In the genomic region with DNA sequence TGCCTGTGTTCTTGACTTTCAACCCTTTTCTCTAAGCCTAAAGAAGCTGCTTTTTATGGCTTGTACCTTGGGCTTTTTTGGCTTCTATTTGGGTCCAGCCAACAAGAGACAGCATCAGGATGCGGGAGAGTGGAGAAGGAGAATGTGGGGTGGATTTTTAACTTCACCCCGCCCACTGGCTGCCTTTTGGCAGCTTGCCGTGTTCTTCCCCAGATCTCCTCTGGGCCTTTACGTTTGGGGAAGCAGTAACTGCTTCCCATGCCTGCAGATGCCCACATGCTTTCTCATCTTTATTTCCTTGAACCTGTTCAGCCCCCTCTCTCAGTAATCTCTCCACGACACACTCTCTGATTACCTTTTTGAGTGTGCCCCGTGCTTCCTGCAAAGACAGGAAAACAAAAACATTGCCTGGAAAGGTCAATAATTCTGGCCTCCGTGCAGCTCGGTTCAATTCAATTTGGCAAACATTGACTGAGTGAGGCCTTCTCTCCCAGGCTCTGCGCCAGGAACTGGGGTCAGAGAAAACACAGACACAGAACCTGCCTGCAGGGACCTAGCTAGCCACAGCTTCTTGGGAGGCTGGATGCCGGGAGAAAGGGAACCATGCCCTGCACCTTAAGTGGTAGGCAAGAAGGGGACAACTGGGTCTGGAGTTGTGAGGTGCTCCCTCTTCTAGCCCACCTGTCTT, we compare ENCODE assay signal across 9 mouse cellular contexts. TPM values are rescaled to one million over a fixed set of nuclear protein-coding genes. Genes with fewer than 3 reads are reported as not detected.
A peak's percentile ranks its signal among the peaks of the same experiment; 100 is the strongest.
DNase-seq lines count a peak whose midpoint lies in the region; ATAC-seq and TF ChIP-seq lines count a peak whose summit lies in the region.
"Had no signal": no experiment of that assay in that cellular context is flagged by ENCODE, and none has a peak within 500 bp of the region (broad histone marks: within the 10 kb centered on the region; RNA-seq: fewer than 3 reads in every experiment).

No protein-coding gene starts in this region.

- no peaks in the 10 kb centered on the region for H3K4me1 ChIP-seq in midbrain, embryonic 14.5 days (ENCODE audit: control insufficient read depth, insufficient read depth, low read length)
- H3K4me1 ChIP-seq in midbrain, embryonic 16.5 days (ENCODE audit: control insufficient read depth, insufficient read depth, low read length), result no peaks in the 10 kb centered on the region
- peaks cover 11% of the 10 kb centered on the region for H3K4me1 ChIP-seq in kidney, embryonic 14.5 days (ENCODE audit: control insufficient read depth, insufficient read depth, low read length)
- H3K4me1 ChIP-seq in lung, postnatal 0 days (ENCODE audit: insufficient read depth, low read depth, low read length), result no peaks in the 10 kb centered on the region
- H3K4me1 ChIP-seq: limb, embryonic 12.5 days had no signal

- H3K9ac ChIP-seq in midbrain, embryonic 14.5 days (replicated peaks; ENCODE audit: low read length), result no peak overlapping the region
- H3K9ac ChIP-seq in midbrain, embryonic 16.5 days (ENCODE audit: low read depth, low read length), result no peak overlapping the region
- H3K9ac ChIP-seq in kidney, embryonic 14.5 days (ENCODE audit: low read depth, low read length), result no peak overlapping the region
- H3K9ac ChIP-seq in lung, postnatal 0 days (replicated peaks; ENCODE audit: low read depth), result no peak overlapping the region
- H3K9ac ChIP-seq: limb, embryonic 12.5 days had no signal

- H3K27ac ChIP-seq in midbrain, embryonic 14.5 days (replicated peaks; ENCODE audit: low read depth, low read length), result 0 out of 2 replicates have a peak overlapping the region, but pooled peaks have one; percentile 8
- H3K27ac ChIP-seq in midbrain, embryonic 16.5 days (ENCODE audit: low read length), result no peak overlapping the region
- peak overlapping the region; percentile 31; the same call in 1 of the 2 replicates for H3K27ac ChIP-seq in kidney, embryonic 14.5 days (ENCODE audit: low read depth, low read length)
- H3K27ac ChIP-seq in lung, postnatal 0 days (ENCODE audit: low read length), result no peak overlapping the region
- H3K27ac ChIP-seq: limb, embryonic 12.5 days had no signal

- H3K4me3 ChIP-seq in midbrain, embryonic 14.5 days (replicated peaks; ENCODE audit: low read depth, low read length), result no peak overlapping the region
- no peak overlapping the region for H3K4me3 ChIP-seq in midbrain, embryonic 16.5 days (ENCODE audit: low read depth, low read length)
- no peak overlapping the region for H3K4me3 ChIP-seq in kidney, embryonic 14.5 days (ENCODE audit: low read length)
- H3K4me3 ChIP-seq in lung, postnatal 0 days (ENCODE audit: low read depth, low read length), result no peak overlapping the region
- H3K4me3 ChIP-seq: limb, embryonic 12.5 days had no signal

- DNase-seq in cerebellum, postnatal 14 days, result peak; percentile 47 to 54
- DNase-seq in midbrain, embryonic 14.5 days, result peak; percentile 45
- peak; percentile 24 for DNase-seq in lung, postnatal 0 days (ENCODE audit: low spot score)
- DNase-seq in gastrocnemius, adult 8-10 months (ENCODE audit: low spot score in 2 of 2), result no peak

- H3K4me2 ChIP-seq in midbrain, embryonic 14.5 days (ENCODE audit: low read length), result no peak overlapping the region
- no peak overlapping the region for H3K4me2 ChIP-seq in midbrain, embryonic 16.5 days (ENCODE audit: low read length)
- H3K4me2 ChIP-seq in kidney, embryonic 14.5 days (replicated peaks; ENCODE audit: low read depth, low read length), result no peak overlapping the region
- no peak overlapping the region for H3K4me2 ChIP-seq in lung, postnatal 0 days (replicated peaks; ENCODE audit: low read depth, low read length)
- H3K4me2 ChIP-seq: limb, embryonic 12.5 days had no signal

- no peaks in the 10 kb centered on the region for H3K27me3 ChIP-seq in midbrain, embryonic 14.5 days (ENCODE audit: control insufficient read depth, insufficient read depth, low read length)
- no peaks in the 10 kb centered on the region for H3K27me3 ChIP-seq in midbrain, embryonic 16.5 days (ENCODE audit: control insufficient read depth, insufficient read depth, low read depth, low read length)
- 0 out of 2 replicates have a peak, but pooled peaks cover 2% of the 10 kb centered on the region for H3K27me3 ChIP-seq in kidney, embryonic 14.5 days (ENCODE audit: control insufficient read depth, insufficient read depth, low read length)
- H3K27me3 ChIP-seq in lung, postnatal 0 days (replicated peaks; ENCODE audit: insufficient read depth, low read length), result 0 out of 2 replicates have a peak, but pooled peaks cover 3% of the 10 kb centered on the region

- no peak for TF ChIP-seq EP300 in lung, postnatal 0 days (IDR thresholded peaks at IDR 0.05)

- ATAC-seq in cerebellum, adult (ENCODE audit: insufficient number of reproducible peaks, low FRiP score, low TSS enrichment), result no peak
- ATAC-seq in midbrain, embryonic 14.5 days (ENCODE audit: low FRiP score, low TSS enrichment), result no peak
- no peak for ATAC-seq in midbrain, embryonic 16.5 days
- 0 out of 2 replicates have a peak, but pooled peaks have one; percentile 28 for ATAC-seq in kidney, embryonic 14.5 days (ENCODE audit: low FRiP score, low TSS enrichment)
- no peak for ATAC-seq in lung, postnatal 0 days
- ATAC-seq in erythroblast, adult 5-6 weeks (replicated peaks; ENCODE audit: low FRiP score, poor library complexity, severe bottlenecking), result no peak

- no peaks in the 10 kb centered on the region for H3K36me3 ChIP-seq in midbrain, embryonic 14.5 days (ENCODE audit: control insufficient read depth, insufficient read depth, low read length)
- H3K36me3 ChIP-seq in midbrain, embryonic 16.5 days (ENCODE audit: control insufficient read depth, insufficient read depth, low read length), result no peaks in the 10 kb centered on the region
- no peaks in the 10 kb centered on the region for H3K36me3 ChIP-seq in kidney, embryonic 14.5 days (ENCODE audit: control insufficient read depth, insufficient read depth, low read length)
- no peaks in the 10 kb centered on the region for H3K36me3 ChIP-seq in lung, postnatal 0 days (ENCODE audit: insufficient read depth, low read length)
- H3K36me3 ChIP-seq: limb, embryonic 12.5 days had no signal

- H3K9me3 ChIP-seq in midbrain, embryonic 14.5 days (ENCODE audit: control insufficient read depth, low read length), result no peaks in the 10 kb centered on the region
- H3K9me3 ChIP-seq in midbrain, embryonic 16.5 days (replicated peaks; ENCODE audit: control insufficient read depth, low read length, poor library complexity, severe bottlenecking), result no peaks in the 10 kb centered on the region
- H3K9me3 ChIP-seq in kidney, embryonic 14.5 days (ENCODE audit: control insufficient read depth, low read length), result no peaks in the 10 kb centered on the region
- no peaks in the 10 kb centered on the region for H3K9me3 ChIP-seq in lung, postnatal 0 days (ENCODE audit: low read length)
- H3K9me3 ChIP-seq: limb, embryonic 12.5 days had no signal

- TF ChIP-seq CTCF in lung, postnatal 0 days (IDR thresholded peaks at IDR 0.05), result no peak

- WGBS in midbrain, embryonic 14.5 days, result 51% methylated on average over 10 of the region's 10 CpGs
- 44% methylated on average over 10 of the region's 10 CpGs for WGBS in midbrain, embryonic 16.5 days
- WGBS in kidney, embryonic 14.5 days, result 27% methylated on average over 10 of the region's 10 CpGs
- WGBS in lung, postnatal 0 days, result 13% methylated on average over 10 of the region's 10 CpGs

RNA-seq across cellular contexts. Expression of gene Ptpn3, which starts 17.0 kb away (rescaled TPM):
- 3.1 and 3.8 TPM in 2 replicates for polyA plus RNA-seq in midbrain, embryonic 14.5 days (2014; fragmentation: Nextera tagmentation; extraction: Ambion mirVana)
- polyA plus RNA-seq in midbrain, embryonic 16.5 days (2015; fragmentation: Nextera tagmentation; extraction: Ambion mirVana), result 2.3 and 3.0 TPM in 2 replicates
- 14.8 and 17.0 TPM in 2 replicates for polyA plus RNA-seq in kidney, embryonic 14.5 days (2014; fragmentation: Nextera tagmentation; extraction: Ambion mirVana)
- polyA plus RNA-seq in lung, postnatal 0 days (2015; fragmentation: Nextera tagmentation; extraction: Ambion mirVana), result 4.7 and 6.1 TPM in 2 replicates
- 0.42 TPM in 1 of 2 replicates, not detected in the other for total RNA-seq in erythroblast, adult 5-6 weeks (2015; ENCODE audit: low replicate concordance)
- 0.17 TPM in 1 of 2 replicates, not detected in the other for total RNA-seq in erythroblast, adult 5-6 weeks (2017; ENCODE audit: low replicate concordance)
- total RNA-seq in gastrocnemius, adult 8-10 months (2022), result 10 to 100 TPM; 30.8 to 43.4 (median 37.4) TPM

Comparison
In these comparisons a context has a peak if more than half of its experiments do, and no peak if none do; other contexts are left out.
1. H3K27ac ChIP-seq: peak in midbrain, embryonic 14.5 days (single experiment) and kidney, embryonic 14.5 days (single experiment); none in midbrain, embryonic 16.5 days (single experiment) and lung, postnatal 0 days (single experiment).
2. DNase-seq: peak in cerebellum, postnatal 14 days (2 of 2), midbrain, embryonic 14.5 days (single experiment) and lung, postnatal 0 days (single experiment); none in gastrocnemius, adult 8-10 months (0 of 2).